Mouse (Mus musculus) brain, adult 2 months (tissue): ENCODE data around the gene Cdh16.
"Not testable (repeated sequence)": the region's sequence is repeated elsewhere in the genome, so short reads cannot be mapped to it uniquely, and the experiment has no call there.

Source experiments
- DNase-seq: peaks from one replicate; pipeline ENCODE4 v3.0.0; 2011; ENCODE audit warnings: low read depth, low spot score

Cdh16 gene

DNA sequence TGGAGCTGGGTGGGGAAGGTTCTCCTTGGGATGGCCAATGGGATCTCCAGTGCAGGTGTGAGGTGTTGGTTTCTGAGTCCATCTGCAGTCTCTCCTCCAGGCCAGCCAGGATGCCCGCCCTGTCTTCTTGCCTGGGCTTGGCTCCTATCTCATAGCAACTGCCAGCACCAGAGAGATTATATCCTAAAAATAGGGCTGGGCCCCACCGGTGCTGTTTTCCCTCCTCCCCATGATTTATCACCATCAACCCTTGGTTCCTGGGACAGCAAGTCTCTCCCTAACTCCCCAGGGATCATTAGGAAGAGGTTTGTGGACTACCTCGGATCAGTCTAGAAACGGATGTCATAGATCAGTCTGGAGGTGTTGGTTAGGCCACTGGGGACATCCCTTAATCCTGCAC, 11.1 kb downstream of the Cdh16 start:
- no peak for DNase-seq

DNA sequence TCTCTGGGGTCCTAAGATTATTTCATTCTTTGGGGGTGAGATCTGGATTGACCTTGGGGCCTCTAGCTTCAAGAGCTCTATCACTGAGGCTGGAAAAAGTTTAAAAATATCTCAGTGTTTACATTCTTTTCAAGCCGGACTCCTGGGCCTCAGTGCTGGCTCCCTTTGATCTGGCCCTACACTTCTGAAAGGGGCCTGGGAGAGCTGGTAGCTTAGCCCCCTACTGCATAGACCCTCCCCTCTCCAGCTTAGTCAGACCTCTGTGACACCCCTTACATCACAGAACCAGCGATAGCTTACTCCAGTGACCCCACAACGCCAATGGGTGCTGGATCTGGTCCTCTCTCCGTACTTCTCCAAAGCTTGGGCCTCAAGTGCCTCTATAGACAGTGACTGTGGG, 12.6 kb downstream of the Cdh16 start:
- no peak for DNase-seq

DNA sequence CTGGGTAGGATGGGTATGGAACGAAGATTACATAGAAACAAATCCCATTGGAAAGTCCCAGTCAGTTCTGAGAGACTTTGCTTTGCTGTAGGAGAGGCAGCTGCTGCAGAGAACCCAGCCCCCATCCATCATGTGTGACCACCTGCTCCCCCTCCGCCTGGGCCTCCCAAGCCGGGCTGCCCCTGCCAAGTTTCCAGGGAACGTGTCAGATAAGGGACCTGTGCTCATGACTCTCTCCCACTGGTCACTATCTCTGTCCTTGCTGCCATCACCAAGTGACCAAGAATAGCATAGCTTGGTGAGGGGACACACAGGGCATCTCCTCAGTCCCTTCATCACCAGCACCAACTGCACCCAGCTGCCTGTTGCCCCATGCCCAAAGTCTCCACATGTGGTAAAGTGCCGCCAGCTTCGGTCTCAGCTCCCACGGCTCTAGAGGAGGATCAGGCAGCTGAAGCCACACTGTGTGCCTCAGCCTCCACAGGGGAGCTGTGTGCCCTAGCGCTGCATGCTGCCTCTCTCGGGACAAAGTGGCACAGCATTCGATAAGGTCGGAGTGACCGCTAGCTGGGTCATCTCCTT, 13.9 kb downstream of the Cdh16 start:
- DNase-seq: no peak

DNA sequence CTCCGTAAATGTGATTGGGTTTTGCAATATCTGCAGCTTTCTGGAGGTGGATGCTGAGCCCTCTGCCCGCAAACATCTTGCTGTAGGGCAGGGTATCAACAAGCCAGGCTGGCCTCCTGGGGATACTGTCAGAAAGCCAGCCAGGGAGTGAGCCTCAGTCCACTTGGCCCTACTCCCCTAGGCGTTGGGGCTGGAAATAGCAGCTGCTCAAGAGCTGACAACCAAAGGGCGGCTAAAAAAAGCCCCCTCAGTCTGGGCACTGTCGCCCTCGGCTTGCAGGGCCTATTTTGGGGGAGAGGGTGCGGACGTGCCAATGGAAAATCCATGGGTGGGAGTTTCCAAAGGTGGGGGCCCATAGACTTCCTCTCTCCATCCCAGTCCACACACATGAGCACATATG, 15.0 kb downstream of the Cdh16 start:
- no peak for DNase-seq

DNA sequence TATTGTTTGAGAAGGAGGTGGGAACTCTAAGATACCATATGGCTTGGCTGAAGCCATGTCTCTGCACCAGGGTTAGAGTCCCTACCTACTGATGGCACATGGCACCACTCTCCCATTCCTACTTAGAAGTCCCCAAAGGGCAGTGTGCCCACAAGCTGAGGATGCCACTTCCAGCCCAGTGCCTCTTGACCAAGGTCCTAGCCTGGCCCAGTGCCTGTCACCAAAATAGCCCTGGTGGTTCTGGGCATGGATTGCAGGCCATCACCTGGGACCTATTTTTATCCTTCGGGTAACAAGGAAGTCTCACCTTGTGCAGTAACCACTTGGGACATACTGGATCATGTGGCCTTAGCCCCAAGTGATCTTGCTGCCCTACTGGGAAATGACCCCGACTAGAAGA, 16.3 kb downstream of the Cdh16 start:
- DNase-seq: peak; percentile 69

DNA sequence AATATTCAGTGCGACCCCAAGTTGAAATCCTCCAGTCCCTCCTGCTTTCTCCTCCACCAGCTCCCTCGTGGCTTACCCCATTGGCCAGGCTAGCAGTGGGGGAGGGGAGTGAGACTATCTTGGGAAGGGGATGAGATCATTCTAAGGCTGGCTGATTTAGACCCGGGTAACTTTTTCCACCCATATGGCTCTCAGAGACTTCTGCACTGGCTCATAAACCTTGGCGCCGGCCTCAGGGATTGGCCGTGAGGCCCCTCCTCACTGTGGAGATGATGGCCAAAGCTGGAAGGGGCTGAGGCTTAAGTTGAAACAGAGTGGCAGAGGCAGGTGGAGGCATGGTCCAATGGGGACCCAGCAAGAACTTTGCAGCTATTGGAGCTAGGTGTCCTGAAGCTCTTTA, 17.9 kb downstream of the Cdh16 start:
- no peak for DNase-seq

DNA sequence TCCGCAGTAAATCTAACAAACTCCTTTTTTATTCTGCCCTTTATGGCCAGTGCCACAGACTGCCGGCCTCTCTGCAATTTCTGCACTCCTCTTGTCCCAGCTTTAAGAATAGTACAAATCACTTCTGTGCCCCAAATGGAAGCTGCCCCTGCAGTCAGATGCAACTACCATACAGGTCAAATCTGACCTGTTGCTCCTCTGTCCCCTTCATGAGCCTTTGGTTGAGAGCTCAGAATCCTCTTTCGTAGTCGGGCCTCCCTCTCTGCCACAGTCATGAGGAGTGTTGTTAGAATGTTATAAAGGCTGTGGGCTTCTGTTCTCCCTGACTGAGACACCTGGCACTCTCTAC, 21.0 kb downstream of the Cdh16 start:
- no peak for DNase-seq

DNA sequence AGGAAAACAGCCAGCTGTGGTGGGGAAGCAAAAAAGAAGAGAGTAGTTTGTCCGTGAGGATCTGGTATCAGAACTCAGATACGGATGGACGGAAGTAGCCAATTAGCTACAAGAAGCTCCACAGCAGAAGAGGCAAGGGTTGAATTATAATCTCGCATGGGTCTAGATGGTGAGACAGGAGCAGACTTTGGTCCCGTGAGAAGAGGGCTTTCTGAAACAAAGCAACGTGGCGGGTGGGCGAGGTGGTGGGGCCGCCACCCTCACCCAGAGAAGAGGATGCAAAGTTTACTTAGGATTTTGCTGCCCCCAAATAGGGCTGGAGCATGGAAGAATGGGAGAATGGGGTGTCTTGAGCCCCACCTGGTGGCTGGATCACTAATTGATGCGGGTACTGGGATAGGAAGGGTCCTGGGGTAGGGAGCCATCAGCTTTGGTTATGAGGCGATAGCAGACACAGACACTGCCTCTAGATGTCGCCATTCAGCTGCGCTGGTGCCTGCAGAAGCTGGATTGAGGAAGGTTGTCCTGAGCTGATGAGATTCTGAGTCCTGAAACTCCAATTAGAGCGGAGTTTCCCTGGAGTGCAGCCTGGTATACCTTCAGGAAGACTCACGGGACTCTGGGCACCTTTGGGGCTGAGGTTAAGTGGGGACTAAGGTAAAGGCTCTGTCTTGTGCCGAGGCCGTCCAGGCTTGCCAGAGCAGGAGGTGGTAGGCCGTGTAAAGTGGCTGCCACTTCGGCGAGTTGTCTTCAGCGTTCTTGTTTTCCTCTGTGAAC, 21.5 kb downstream of the Cdh16 start:
- DNase-seq: peak; percentile 94

DNA sequence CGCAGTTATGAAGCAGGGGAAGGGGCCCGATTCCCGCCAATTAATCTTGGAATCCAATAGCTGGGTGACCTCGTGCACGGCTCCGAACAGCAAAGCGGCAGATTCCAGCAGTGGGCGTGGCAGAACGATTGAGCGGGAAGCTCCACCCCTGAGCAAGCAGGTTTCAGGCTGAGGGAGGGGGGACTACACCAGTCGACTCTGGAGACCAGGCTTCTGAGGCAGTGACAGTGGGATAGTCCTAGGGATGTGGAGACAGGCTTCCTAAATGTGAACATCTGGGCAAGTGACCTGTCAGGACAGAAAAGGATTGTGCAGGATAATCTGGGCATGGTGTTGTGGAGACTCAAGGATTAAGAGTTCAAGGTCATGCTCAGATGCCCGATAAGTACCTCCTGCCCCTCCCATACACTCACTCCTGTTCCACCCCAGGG, 22.2 kb downstream of the Cdh16 start:
- no peak for DNase-seq

DNA sequence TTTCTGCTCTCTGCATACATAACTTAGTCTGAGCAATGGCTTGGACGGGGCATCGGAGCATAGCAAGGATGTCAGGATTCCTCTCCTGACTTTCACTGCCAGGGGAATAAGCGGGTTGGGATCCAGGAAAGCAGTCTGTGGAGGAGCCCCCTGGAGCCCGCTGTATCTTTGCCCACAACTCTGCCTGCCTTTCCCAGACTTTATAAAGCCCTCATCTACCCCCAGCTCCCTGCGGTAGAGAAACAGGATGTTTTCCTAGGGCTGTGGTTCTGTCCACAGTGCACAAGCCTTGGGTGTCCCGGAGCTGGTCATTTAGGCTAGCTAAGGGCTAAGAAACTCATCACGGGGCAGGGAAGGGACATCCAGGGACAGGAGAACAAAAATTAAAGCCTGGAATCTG, 22.8 kb downstream of the Cdh16 start:
- no peak for DNase-seq

DNA sequence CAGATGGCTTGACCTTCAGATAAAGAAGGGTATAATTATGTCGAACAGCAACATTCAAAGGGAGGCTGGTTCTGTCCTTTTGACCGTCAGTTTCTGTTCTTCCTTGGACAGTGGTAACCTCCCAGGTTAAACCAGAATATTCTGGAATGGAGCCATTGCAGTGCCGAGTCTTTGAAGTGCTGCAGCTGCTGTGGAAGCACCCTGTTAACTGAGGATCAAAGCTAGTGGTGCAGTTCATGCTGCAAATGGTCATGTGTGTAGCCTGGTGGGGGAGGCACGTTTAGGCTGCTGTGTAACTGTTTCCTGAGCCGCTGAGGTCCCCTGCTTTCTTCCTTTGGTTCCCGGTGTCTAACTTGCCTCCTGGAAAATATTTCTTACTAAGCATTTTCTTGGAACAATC, 25.7 kb downstream of the Cdh16 start:
- no peak for DNase-seq

DNA sequence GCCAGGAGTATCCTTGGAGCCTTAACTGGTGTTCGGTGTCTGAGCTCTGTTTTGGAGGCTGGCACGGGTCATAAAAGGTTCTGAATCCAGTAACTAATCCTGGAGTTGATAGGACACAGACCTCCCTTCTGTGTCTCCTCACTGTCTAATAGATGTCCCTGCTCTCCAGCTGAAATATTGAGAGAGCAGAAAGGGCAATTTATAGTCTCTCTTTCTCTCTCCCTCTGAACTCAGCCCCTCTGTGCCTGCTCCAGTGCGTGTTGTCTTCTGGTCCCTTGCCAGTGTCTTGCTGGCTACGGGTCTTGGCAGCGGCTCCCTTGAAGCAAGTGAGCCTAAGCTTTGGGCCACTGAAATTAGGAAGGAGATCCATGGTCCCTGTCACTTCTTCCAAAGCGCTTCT, 26.5 kb downstream of the Cdh16 start:
- no peak for DNase-seq

DNA sequence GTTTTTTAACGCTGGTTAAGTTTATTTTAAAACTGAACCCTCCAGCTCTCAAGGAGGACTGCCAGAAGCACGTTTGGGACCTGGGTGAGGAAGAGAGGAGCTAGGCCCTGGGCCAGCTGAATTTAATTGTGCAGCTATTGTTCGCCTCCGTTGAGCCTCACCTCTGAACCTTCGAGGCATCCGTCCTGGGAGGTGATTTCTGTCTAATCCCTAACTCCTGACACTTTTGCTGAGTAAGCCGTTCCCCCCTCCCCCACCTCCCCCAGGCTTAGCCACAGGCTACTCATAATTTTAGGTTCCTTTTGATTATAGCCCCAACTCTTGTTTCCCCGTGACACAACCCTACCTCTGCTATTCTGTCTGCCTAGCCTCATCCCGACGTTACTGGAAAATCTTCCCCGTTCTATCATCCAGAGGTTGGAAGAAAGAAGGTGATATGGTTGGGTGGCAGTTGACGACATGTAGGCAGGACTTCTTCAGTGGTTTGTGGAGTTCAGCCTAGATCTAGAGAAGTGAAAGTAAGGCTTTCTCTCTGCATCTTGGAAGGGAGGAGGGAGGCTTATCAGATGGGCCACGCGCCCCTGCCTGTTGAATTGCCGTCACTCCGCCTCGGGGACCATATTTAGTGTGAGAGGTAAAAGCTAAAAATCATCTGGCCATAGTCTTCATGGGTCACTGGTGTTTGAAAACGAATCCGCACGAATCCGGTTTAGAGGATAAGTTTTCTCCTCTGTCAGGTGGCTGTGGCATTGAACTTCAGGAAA, 28.2 kb downstream of the Cdh16 start:
- DNase-seq: no peak

DNA sequence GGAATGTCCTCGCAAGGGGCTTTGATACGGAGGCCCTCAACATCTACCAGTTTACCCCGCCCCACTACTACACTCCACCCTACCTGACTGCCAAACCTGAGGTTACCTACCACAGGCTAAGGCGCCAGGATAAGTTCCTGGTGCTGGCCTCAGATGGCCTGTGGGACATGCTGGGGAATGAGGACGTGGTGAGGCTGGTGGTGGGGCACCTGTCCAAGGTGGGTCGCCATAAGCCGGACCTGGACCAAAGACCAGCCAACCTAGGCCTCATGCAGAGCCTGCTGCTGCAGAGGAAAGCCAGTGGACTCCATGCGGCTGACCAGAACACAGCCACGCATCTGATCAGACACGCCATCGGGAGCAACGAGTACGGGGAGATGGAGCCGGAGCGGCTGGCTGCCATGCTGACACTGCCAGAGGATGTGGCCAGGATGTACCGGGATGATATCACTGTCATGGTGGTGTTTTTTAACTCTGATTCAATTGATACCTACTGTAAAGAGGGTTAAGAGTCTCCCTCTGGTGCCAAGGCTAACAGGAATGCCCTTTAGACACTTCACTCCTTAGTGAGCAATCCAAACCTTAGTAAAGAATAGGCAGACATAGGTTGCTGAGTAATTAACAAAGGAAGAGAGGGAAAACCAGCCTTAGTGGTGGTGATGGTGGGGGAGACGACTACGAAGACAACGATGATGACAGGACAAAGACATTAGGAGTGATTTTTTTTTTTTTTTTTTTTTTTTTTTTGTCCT, 29.4 kb downstream of the Cdh16 start:
- DNase-seq: no peak

DNA sequence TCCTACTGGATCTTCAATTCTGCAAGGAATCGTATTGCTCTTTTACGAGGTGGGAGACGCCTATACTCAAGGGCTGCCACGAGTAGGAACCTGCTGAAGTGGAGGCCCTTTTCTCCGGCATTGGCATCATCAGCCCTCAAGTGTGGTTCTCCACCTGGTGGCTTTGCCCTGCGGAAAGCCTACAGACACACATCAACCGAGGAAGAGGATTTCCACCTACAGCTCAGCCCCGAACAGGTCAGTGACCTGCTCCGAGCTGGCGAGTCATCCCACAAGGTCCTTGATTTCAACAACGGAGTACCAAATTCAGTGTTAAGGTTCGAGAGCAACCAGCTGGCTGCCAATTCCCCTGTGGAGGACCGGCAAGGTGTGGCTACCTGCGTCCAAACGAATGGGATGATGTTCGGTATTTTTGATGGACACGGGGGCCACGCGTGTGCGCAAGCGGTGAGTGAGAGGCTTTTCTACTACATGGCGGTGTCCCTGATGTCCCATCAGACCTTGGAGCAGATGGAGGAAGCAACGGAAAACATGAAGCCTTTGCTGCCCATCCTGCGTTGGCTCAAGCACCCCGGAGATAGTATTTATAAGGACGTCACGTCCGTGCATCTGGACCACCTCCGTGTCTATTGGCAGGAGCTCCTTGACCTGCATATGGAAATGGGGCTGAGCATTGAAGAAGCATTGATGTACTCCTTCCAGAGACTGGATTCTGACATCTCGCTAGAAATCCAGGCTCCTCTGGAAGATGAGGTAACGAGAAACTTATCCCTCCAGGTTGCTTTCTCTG, 30.5 kb downstream of the Cdh16 start:
- DNase-seq: no peak

DNA sequence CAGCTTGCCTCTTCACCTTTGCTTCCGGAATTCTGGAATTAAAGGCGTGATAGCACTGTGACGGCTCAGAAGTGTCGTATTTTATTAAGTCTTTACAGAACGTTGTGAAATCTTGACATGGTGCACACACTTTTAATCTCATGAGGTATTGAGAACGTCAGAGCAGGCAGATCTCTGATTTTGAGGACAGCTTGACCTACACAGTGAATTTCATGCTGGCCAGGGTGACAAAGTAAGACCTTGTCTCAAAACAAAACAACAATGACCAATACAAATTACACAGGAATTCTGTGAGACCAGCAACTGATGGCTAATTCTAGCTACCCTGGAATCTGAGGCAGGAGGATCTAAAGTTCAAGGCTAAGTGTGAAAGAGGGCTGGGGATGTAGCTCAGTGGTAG, 31.6 kb downstream of the Cdh16 start:
- no peak for DNase-seq

DNA sequence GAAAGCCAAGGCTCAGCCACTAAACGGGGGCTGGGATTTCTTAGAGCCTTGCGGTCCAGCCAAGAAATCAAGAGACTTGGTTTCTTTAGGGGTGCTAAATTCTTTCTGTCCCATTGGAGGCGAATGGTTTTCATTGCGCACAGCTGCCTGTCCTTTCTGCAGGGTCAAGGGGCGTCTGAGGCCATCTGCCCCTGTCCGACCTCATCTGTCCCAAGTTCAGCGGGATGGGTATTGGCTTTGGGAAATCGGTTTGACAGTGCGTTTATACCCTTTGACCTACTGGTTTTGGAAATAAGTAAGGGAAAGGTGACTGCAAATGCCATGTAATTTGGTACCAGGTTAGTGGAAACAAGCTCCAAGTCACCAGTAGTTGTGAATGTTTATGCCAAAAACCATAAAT, 32.3 kb downstream of the Cdh16 start:
- no peak for DNase-seq

DNA sequence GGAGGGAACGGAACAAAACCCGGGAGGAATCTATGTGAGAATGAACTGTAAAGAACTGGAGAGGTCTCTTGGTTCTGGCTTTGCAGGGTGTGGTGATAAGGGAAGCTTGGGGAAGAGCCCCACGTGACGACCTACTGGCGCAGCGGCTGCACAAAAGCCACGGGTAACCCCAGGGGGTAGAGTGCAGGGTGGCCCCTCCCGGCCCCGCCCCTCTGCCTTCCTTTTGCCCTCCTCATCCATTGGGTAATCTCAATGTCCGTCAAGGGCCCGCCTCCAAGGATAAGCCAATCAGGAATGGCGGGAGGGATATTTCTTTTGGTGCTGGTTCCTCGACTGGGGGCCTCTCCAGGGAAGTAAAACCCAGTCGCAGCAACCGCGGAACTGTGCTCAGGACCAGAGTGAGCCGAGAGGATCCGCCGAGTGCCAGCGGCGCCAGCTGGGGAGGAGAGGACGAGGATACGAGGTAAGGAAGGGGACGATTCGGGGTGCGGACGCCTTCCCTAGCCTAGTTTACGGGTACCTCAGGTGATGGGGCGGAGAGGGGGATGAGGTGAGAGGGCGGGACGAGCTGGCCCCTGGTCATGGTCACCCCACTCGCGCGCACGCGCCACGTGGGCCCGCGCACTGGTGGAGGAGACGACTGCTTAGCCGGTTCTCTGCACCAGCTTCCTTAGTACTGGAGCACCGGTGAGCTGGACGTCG, 32.9 kb downstream of the Cdh16 start, which contains the start of gene Pdp2:
Gene Pdp2 (plus strand): TSS at position 319 of the 702 bp plus-strand sequence.
- peak; percentile 97 for DNase-seq

DNA sequence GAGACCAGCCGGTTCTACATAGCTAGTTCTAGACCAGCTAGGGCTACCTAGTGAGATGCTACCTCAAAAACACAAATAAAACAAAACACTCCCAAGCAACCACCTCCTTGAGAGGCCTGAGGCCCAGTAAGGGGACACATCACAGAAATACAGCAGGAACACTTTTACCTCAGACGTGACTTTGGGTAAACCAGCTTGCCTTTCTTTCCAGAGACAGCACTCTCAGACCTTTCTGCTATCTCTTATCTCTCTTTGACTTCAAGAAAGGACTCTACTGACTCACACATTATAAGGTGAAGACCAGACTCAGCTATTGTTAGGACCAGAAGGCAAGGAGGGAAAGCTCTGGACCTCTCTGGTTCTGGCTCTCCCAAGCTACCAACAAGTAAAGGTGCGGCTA, 33.9 kb downstream of the Cdh16 start:
- DNase-seq: no peak

DNA sequence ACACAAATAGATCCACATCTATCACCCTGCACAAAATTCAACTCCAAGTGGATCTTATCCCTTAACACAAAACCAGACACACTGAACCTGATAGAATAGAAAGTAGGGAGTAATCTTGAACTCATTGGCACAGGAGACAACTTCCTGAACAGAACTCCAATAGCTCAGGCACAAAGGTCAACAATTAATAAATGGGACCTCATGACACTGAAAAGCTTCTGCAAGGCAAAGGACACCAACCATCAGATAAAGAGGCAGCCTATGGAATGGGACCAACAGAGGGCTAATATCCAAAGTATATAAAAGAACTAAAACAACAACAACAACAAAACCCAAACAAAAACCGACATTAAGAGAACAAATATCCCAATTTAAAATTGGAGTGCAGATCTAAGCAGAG, 39.7 kb downstream of the Cdh16 start:
- no peak for DNase-seq

DNA sequence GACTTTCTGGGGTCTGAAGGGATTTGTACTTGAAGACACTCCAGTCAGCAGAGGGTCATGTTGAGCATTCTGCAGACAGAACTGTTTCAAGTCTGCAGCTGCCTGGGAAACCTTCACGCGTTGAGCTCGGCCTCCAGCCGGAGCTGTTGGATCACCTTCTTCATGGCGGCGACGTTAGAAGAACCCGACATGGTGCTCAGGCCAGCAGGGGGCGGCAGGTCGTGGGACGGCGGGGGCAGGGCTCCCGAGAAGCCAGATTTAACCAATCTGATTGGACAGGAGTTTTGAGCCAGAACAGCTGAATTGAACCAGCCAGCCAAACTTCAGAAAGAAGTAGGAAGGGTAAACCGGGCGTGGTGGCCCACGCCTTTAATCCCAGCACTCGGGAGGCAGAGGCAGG, 46.6 kb downstream of the Cdh16 start:
- not testable (repeated sequence) for DNase-seq
